Mouse (Mus musculus) liver, embryonic 11.5 days (tissue): ENCODE data around the gene Scyl3. TPM values are rescaled to one million over a fixed set of nuclear protein-coding genes. Genes with fewer than 3 reads are reported as not detected.

Experiments
- ATAC-seq: fragments of 200-750 bp; cut with Nextera tagmentation; replicated peaks from 2 replicates; pipeline ENCODE4 v1.8.0; 2017; ENCODE audit warnings: moderate number of reproducible peaks, mild to moderate bottlenecking, moderate TSS enrichment, moderate library complexity; ENCODE audit not compliant: low FRiP score
- DNase-seq: peaks from one replicate; pipeline ENCODE4 v3.0.0-alpha.2; 2017; ENCODE audit warnings: low spot score
- H3K27ac ChIP-seq: fragments of 300-500 bp; sonication (generic); 2 replicates; pipeline ENCODE4 v1.5.1; 2014; ENCODE audit warnings: mild to moderate bottlenecking, low read depth, low read length, control low read depth
- H3K27me3 ChIP-seq: fragments of 300-500 bp; sonication (generic); replicated peaks from 2 replicates; pipeline ENCODE4 v1.6.1; 2014; ENCODE audit warnings: low read length, mixed read lengths; ENCODE audit not compliant: control insufficient read depth, insufficient read depth
- H3K36me3 ChIP-seq: fragments of 300-500 bp; sonication (generic); 2 replicates; pipeline ENCODE4 v1.6.1; 2014; ENCODE audit warnings: mild to moderate bottlenecking, low read length, moderate library complexity, mixed read lengths; ENCODE audit not compliant: control insufficient read depth, insufficient read depth
- H3K4me1 ChIP-seq: fragments of 300-500 bp; sonication (generic); replicated peaks from 2 replicates; pipeline ENCODE4 v1.6.1; 2014; ENCODE audit warnings: low read length, mixed read lengths; ENCODE audit not compliant: control insufficient read depth, insufficient read depth
- H3K4me2 ChIP-seq: fragments of 300-500 bp; sonication (generic); 2 replicates; pipeline ENCODE4 v1.6.1; 2014; ENCODE audit warnings: mild to moderate bottlenecking, control low read depth, moderate library complexity
- H3K4me3 ChIP-seq: fragments of 300-500 bp; sonication (generic); 2 replicates; pipeline ENCODE4 v1.5.1; 2014; ENCODE audit warnings: low read depth, low read length, control low read depth
- H3K9ac ChIP-seq: fragments of 300-500 bp; sonication (generic); 2 replicates; pipeline ENCODE4 v1.6.1; 2014; ENCODE audit warnings: low read depth, low read length, control low read depth
- H3K9me3 ChIP-seq: fragments of 300-500 bp; sonication (generic); 2 replicates; pipeline ENCODE4 v1.6.1; 2016; ENCODE audit warnings: low read length, inconsistent platforms, mixed read lengths; ENCODE audit not compliant: control insufficient read depth
- WGBS: fragments of 180-500 bp; shearing (Covaris S2); extraction: QIAGEN DNeasy Blood & Tissue Kit; methylation state at CpG from one replicate; pipeline ENCODE4 v1.1.7; 2014; 5-methylcytosine and 5-hydroxymethylcytosine counted together
- polyA plus RNA-seq: library from polyadenylated mRNA; unstranded; fragments of >200 nt; fragmentation: Nextera tagmentation; extraction: Ambion mirVana; gene quantifications from 2 replicates; pipeline ENCODE4 v1.2.1, GENCODE M21; 2014

Scyl3 gene
- polyA plus RNA-seq, 1 experiment from 2014 or later = 24.5 TPM

- DNase-seq (peak; percentile 45), ATAC-seq (peak; percentile 8)
- 2% methylated on average over 12 of the region's 12 CpGs for WGBS
- H3K4me1 ChIP-seq = peaks cover 14% of the 10 kb centered on the region
- peaks cover 10% of the 10 kb centered on the region for H3K36me3 ChIP-seq
- peak overlapping the region; percentile 74 for H3K27ac ChIP-seq
- H3K4me2 ChIP-seq = peak overlapping the region; percentile 81
- no peaks in the 10 kb centered on the region for H3K9me3 ChIP-seq
- H3K27me3 ChIP-seq = no peaks in the 10 kb centered on the region
- peak overlapping the region; percentile 98 for H3K4me3 ChIP-seq
- H3K9ac ChIP-seq = peak overlapping the region; percentile 98
Observed at GRCm38 (mm10) chr1:163930458-163930794, 1.5 kb downstream of the Scyl3 start.

- Histone ChIP-seq H3K27ac (no peak overlapping the region), H3K9ac (peak overlapping the region; percentile 98; the same call in 1 of the 2 replicates), H3K4me1 (peaks cover 14% of the 10 kb centered on the region), H3K4me2 (peak overlapping the region; percentile 81), H3K9me3 (no peaks in the 10 kb centered on the region), H3K27me3 (no peaks in the 10 kb centered on the region), H3K4me3 (peak overlapping the region; percentile 98), H3K36me3 (peaks cover 17% of the 10 kb centered on the region)
- 64% methylated on average over 8 of the region's 8 CpGs for WGBS
- DNase-seq = no peak
- peak; percentile 49 for ATAC-seq
Observed at GRCm38 (mm10) chr1:163931801-163932200, 2.9 kb downstream of the Scyl3 start.

- H3K4me1 ChIP-seq = peaks cover 14% of the 10 kb centered on the region
- WGBS = 82% methylated on average over 2 of the region's 2 CpGs
- no peaks in the 10 kb centered on the region for H3K9me3 ChIP-seq
- no peak for ATAC-seq
- H3K36me3 ChIP-seq = peaks cover 22% of the 10 kb centered on the region
- H3K9ac ChIP-seq = no peak overlapping the region
- H3K4me2 ChIP-seq = no peak overlapping the region
- H3K4me3 ChIP-seq = no peak overlapping the region
- no peak for DNase-seq
- no peak overlapping the region for H3K27ac ChIP-seq
- H3K27me3 ChIP-seq = no peaks in the 10 kb centered on the region
Observed at GRCm38 (mm10) chr1:163934591-163934990, 5.7 kb downstream of the Scyl3 start.

GRCm38 (mm10) chr1:163942056-163942455 lies 13.2 kb downstream of the Scyl3 start:
- H3K4me2 ChIP-seq = no peak overlapping the region
- no peak for DNase-seq
- H3K36me3 ChIP-seq = peaks cover 32% of the 10 kb centered on the region
- no peaks in the 10 kb centered on the region for H3K27me3 ChIP-seq
- H3K9me3 ChIP-seq = no peaks in the 10 kb centered on the region
- 70% methylated on average over 6 of the region's 6 CpGs for WGBS
- no peaks in the 10 kb centered on the region for H3K4me1 ChIP-seq
- H3K4me3 ChIP-seq = no peak overlapping the region
- no peak overlapping the region for H3K27ac ChIP-seq
- no peak for ATAC-seq
- no peak overlapping the region for H3K9ac ChIP-seq

DNA sequence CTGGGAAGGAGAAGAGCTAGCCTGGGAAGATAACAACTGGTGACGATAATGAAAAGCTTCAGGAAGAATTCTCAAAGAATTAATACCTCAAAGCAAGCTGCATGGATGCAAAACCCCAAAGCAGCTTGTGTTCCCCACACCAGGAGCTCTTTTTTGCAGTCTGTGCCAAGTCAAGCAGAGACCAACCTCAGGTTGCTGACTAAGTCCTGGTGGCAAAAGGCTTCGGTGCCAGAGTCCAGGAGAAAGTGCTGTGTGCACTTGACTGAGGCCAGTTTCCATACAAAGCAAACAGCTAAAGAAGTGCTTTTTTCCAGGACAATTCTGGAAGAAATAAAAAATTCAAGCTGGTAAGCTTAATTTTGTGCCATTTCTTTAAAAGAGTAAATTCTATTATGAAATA lies 24.5 kb downstream of the Scyl3 start:
- H3K4me1 ChIP-seq = no peaks in the 10 kb centered on the region
- H3K4me3 ChIP-seq = no peak overlapping the region
- H3K27ac ChIP-seq = no peak overlapping the region
- H3K36me3 ChIP-seq = peaks cover 39% of the 10 kb centered on the region
- H3K9ac ChIP-seq = no peak overlapping the region
- no peak overlapping the region for H3K4me2 ChIP-seq
- ATAC-seq (no peak), DNase-seq (no peak)
- H3K9me3 ChIP-seq = no peaks in the 10 kb centered on the region
- no peaks in the 10 kb centered on the region for H3K27me3 ChIP-seq
- WGBS = 88% methylated on average over 2 of the region's 2 CpGs

DNA sequence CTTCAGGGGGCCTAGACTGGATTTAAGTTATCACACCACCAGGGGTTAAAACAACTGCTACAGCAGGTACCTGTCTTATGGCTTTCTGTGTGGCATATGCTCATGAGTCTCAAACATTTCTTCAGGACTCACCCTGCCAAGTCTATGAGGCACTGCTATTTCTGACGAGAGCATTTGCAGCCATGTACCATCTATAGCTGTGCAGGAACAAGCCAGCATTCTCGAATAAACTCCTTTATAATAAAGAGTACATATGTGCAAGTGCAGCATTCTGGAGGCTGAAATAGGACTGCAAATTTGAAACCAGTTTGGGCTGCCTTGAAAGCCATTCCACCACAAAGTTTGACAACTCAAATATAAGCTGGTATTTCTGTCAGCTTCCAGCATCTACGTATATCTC lies 29.1 kb downstream of the Scyl3 start:
- 84% methylated on average over 3 of the region's 3 CpGs for WGBS
- no peaks in the 10 kb centered on the region for H3K4me1 ChIP-seq
- no peak for DNase-seq
- H3K27me3 ChIP-seq = no peaks in the 10 kb centered on the region
- H3K9ac ChIP-seq = no peak overlapping the region
- no peak overlapping the region for H3K4me3 ChIP-seq
- no peak for ATAC-seq
- H3K4me2 ChIP-seq = no peak overlapping the region
- no peak overlapping the region for H3K27ac ChIP-seq
- H3K9me3 ChIP-seq = no peaks in the 10 kb centered on the region
- peaks cover 19% of the 10 kb centered on the region for H3K36me3 ChIP-seq

DNA sequence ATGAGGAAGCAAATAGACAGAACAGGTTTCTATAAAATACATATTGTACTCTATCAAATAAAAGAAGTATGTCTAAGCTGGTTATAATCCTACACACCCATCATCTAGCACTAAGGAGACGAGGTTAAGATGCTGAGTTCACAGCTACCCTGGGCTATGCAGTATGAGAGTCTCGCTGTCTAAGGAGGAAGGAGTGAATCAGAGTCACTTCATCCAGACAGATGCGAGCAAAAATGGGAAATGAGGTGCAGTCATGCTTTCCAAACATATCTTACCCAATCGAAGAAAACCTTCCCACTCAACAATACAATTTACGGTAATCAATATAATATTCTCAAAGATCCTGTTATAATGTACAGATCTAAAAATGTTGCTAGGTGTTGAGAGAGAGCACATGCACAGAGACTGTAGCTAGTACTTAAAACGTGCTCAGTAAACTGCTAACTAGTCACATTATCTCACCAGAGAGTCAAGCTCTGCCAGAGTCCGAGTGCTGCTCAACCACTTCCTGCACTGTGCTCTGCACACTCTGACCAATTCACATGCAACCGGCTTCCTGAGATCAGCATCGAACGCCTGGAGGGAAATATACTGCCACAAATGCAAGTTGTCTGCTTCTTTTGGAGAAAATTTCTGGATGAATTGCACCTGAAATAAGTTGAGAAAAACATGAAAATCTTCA lies 35.2 kb downstream of the Scyl3 start:
- no peak overlapping the region for H3K4me2 ChIP-seq
- WGBS = 62% methylated on average over 10 of the region's 10 CpGs
- no peaks in the 10 kb centered on the region for H3K27me3 ChIP-seq
- ATAC-seq (no peak), DNase-seq (no peak)
- H3K27ac ChIP-seq = no peak overlapping the region
- H3K9me3 ChIP-seq = no peaks in the 10 kb centered on the region
- no peak overlapping the region for H3K4me3 ChIP-seq
- no peaks in the 10 kb centered on the region for H3K4me1 ChIP-seq
- peaks cover 12% of the 10 kb centered on the region for H3K36me3 ChIP-seq
- H3K9ac ChIP-seq = no peak overlapping the region

GRCm38 (mm10) chr1:163974471-163974870 lies 45.6 kb downstream of the Scyl3 start:
- Histone ChIP-seq H3K27ac (no peak overlapping the region), H3K4me3 (no peak overlapping the region), H3K4me2 (no peak overlapping the region), H3K9me3 (no peaks in the 10 kb centered on the region), H3K36me3 (0 out of 2 replicates have a peak, but pooled peaks cover 2% of the 10 kb centered on the region), H3K9ac (no peak overlapping the region), H3K27me3 (no peaks in the 10 kb centered on the region), H3K4me1 (no peaks in the 10 kb centered on the region)
- ATAC-seq (no peak), DNase-seq (no peak)
- 86% methylated on average over 1 of the region's 1 CpGs for WGBS

DNA sequence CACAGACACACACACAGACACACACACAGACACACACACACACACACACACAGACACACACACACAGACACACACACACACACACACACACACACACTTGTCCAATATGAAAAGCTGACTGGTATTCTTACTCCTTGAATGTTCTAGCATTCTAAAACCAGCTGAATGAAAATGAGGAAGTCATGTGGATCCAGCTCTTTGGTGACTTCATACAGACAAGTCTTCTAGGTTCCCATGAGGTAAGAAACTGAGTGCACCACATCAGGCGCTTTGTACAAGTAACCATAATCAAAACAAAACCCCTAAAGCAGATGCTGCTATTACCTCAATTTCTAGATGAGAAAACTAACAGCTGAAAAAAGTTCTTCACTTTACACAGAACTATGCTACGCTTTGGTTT lies 46.2 kb downstream of the Scyl3 start:
- no peak overlapping the region for H3K27ac ChIP-seq
- DNase-seq = no peak
- no peak for ATAC-seq
- no peak overlapping the region for H3K9ac ChIP-seq
- no peaks in the 10 kb centered on the region for H3K9me3 ChIP-seq
- no peak overlapping the region for H3K4me2 ChIP-seq
- 93% methylated on average over 2 of the region's 2 CpGs for whole genome bisulfite sequencing
- no peaks in the 10 kb centered on the region for H3K4me1 ChIP-seq
- no peak overlapping the region for H3K4me3 ChIP-seq
- peaks cover 3% of the 10 kb centered on the region; the same call in 1 of the 2 replicates for H3K36me3 ChIP-seq
- no peaks in the 10 kb centered on the region for H3K27me3 ChIP-seq
